Mouse (Mus musculus): Measurements from ENCODE around the gene Gm28372.

The Gm28372 gene

GRCm38 (mm10) chr2:130411558-130412495, 6.8 kb downstream of the Gm28372 start:
- no peak for DNase-seq (ENCODE audit: low read depth, low spot score)

- no peak for DNase-seq (ENCODE audit: low read depth, low spot score)
These were observed 7.7 kb downstream of the Gm28372 start for GRCm38 (mm10) chr2:130412775-130413174.

GRCm38 (mm10) chr2:130414094-130414856, 9.2 kb downstream of the Gm28372 start:
- DNase-seq (ENCODE audit: low read depth, low spot score): no peak

- DNase-seq (ENCODE audit: low read depth, low spot score): no peak
These were observed 17.0 kb downstream of the Gm28372 start for GRCm38 (mm10) chr2:130421781-130422620.

- DNase-seq (ENCODE audit: low read depth, low spot score): peak; percentile 34
These were observed 18.5 kb downstream of the Gm28372 start for GRCm38 (mm10) chr2:130423397-130424125.

GRCm38 (mm10) chr2:130424126-130424853, 19.3 kb downstream of the Gm28372 start, which contains the start of the genes Vps16 and Pced1a:
Gene Vps16 (plus strand): TSS chr2:130424339.
Gene Pced1a (minus strand): TSS chr2:130424701.
- DNase-seq (ENCODE audit: low read depth, low spot score): peak; percentile 63

GRCm38 (mm10) chr2:130425112-130425511, 20.1 kb downstream of the Gm28372 start:
- no peak for DNase-seq (ENCODE audit: low read depth, low spot score)

GRCm38 (mm10) chr2:130429851-130430250, 24.8 kb downstream of the Gm28372 start:
- no peak for DNase-seq (ENCODE audit: low read depth, low spot score)

GRCm38 (mm10) chr2:130430484-130430883, 25.4 kb downstream of the Gm28372 start:
- no peak for DNase-seq (ENCODE audit: low read depth, low spot score)

- DNase-seq (ENCODE audit: low read depth, low spot score): no peak
These were observed 27.1 kb downstream of the Gm28372 start for GRCm38 (mm10) chr2:130432157-130432556.

GRCm38 (mm10) chr2:130433152-130433551, 28.1 kb downstream of the Gm28372 start:
- DNase-seq (ENCODE audit: low read depth, low spot score): no peak

- DNase-seq (ENCODE audit: low read depth, low spot score): no peak
These were observed 31.7 kb downstream of the Gm28372 start for GRCm38 (mm10) chr2:130436769-130437168.

GRCm38 (mm10) chr2:130438861-130439260, 33.8 kb downstream of the Gm28372 start:
- no peak for DNase-seq (ENCODE audit: low read depth, low spot score)

- DNase-seq (ENCODE audit: low read depth, low spot score): no peak
These were observed 34.9 kb downstream of the Gm28372 start for GRCm38 (mm10) chr2:130439840-130440480.

GRCm38 (mm10) chr2:130442162-130442561, 37.1 kb downstream of the Gm28372 start:
- DNase-seq (ENCODE audit: low read depth, low spot score): no peak

- DNase-seq (ENCODE audit: low read depth, low spot score): no peak
These were observed 43.4 kb downstream of the Gm28372 start for GRCm38 (mm10) chr2:130448449-130448848.

- DNase-seq (ENCODE audit: low read depth, low spot score): no peak
These were observed 44.2 kb downstream of the Gm28372 start for GRCm38 (mm10) chr2:130449021-130449793.

- DNase-seq (ENCODE audit: low read depth, low spot score): peak; percentile 52
These were observed 44.9 kb downstream of the Gm28372 start, which contains the start of gene Ptpra for GRCm38 (mm10) chr2:130449794-130450433. Gene Ptpra (plus strand): TSS chr2:130450278.

All from WW6 (cell line).